Mouse (Mus musculus): ENCODE measurements at regions not wholly inside any gene's neighbourhood (a gene's known extent, or its start where the extent isn't known, plus 50 kb on each side); places are given as distances from the start of the nearest gene placed in this dataset.

- DNase-seq (ENCODE audit: inconsistent age in 2 of 2, low spot score in 1 of 2): no peak
Measured at GRCm38 (mm10) chr11:8148485-8148825, 515.9 kb downstream of the Tns3 start.

GRCm38 (mm10) chr11:8147790-8148484 lies 516.4 kb downstream of the Tns3 start:
- no peak for DNase-seq (ENCODE audit: inconsistent age in 2 of 2, low spot score in 1 of 2)

GRCm38 (mm10) chr11:8137366-8137765 lies 527.0 kb downstream of the Tns3 start:
- DNase-seq (ENCODE audit: inconsistent age in 2 of 2, low spot score in 1 of 2): peak in 1 of 2 experiments; percentile 60

GRCm38 (mm10) chr11:8136666-8137065 lies 527.7 kb downstream of the Tns3 start:
- no peak for DNase-seq (ENCODE audit: inconsistent age in 2 of 2, low spot score in 1 of 2)

- no peak for DNase-seq (ENCODE audit: inconsistent age in 2 of 2, low spot score in 1 of 2)
Measured at GRCm38 (mm10) chr11:8109286-8109685, 555.0 kb downstream of the Tns3 start.

GRCm38 (mm10) chr11:8101091-8101490 lies 563.2 kb downstream of the Tns3 start:
- no peak for DNase-seq (ENCODE audit: inconsistent age in 2 of 2, low spot score in 1 of 2)

- DNase-seq (ENCODE audit: inconsistent age in 2 of 2, low spot score in 1 of 2): no peak
Measured at GRCm38 (mm10) chr11:8084328-8084727, 580.0 kb downstream of the Tns3 start.

GRCm38 (mm10) chr11:8082811-8083210 lies 581.5 kb downstream of the Tns3 start:
- DNase-seq (ENCODE audit: inconsistent age in 2 of 2, low spot score in 1 of 2): no peak

- DNase-seq (ENCODE audit: inconsistent age in 2 of 2, low spot score in 1 of 2): no peak
Measured at GRCm38 (mm10) chr11:8073321-8073720, 591.0 kb downstream of the Tns3 start.

GRCm38 (mm10) chr11:8068873-8069272 lies 595.5 kb downstream of the Tns3 start:
- no peak for DNase-seq (ENCODE audit: inconsistent age in 2 of 2, low spot score in 1 of 2)

- no peak for DNase-seq (ENCODE audit: inconsistent age in 2 of 2, low spot score in 1 of 2)
Measured at GRCm38 (mm10) chr11:8067330-8067729, 597.0 kb downstream of the Tns3 start.

GRCm38 (mm10) chr11:8065811-8066210 lies 598.5 kb downstream of the Tns3 start:
- no peak for DNase-seq (ENCODE audit: inconsistent age in 2 of 2, low spot score in 1 of 2)

- DNase-seq (ENCODE audit: inconsistent age in 2 of 2, low spot score in 1 of 2): no peak
Measured at GRCm38 (mm10) chr11:8065086-8065485, 599.2 kb downstream of the Tns3 start.

- DNase-seq (ENCODE audit: inconsistent age in 2 of 2, low spot score in 1 of 2): no peak
Measured at GRCm38 (mm10) chr11:8061989-8062388, 602.3 kb downstream of the Tns3 start.

- DNase-seq (ENCODE audit: inconsistent age in 2 of 2, low spot score in 1 of 2): no peak
Measured at GRCm38 (mm10) chr11:8061573-8061972, 602.8 kb downstream of the Tns3 start.

- DNase-seq (ENCODE audit: inconsistent age in 2 of 2, low spot score in 1 of 2): no peak
Measured at GRCm38 (mm10) chr11:8051499-8051898, 612.8 kb downstream of the Tns3 start.

GRCm38 (mm10) chr11:8045086-8045485 lies 619.2 kb downstream of the Tns3 start:
- no peak for DNase-seq (ENCODE audit: inconsistent age in 2 of 2, low spot score in 1 of 2)

GRCm38 (mm10) chr11:8030119-8030518 lies 634.2 kb downstream of the Tns3 start:
- DNase-seq (ENCODE audit: inconsistent age in 2 of 2, low spot score in 1 of 2): no peak

GRCm38 (mm10) chr11:8007801-8008200 lies 656.5 kb downstream of the Tns3 start:
- no peak for DNase-seq (ENCODE audit: inconsistent age in 2 of 2, low spot score in 1 of 2)

- no peak for DNase-seq (ENCODE audit: inconsistent age in 2 of 2, low spot score in 1 of 2)
Measured at GRCm38 (mm10) chr11:7981031-7981430, 683.3 kb downstream of the Tns3 start.

GRCm38 (mm10) chr11:7975845-7976244 lies 688.5 kb downstream of the Tns3 start:
- no peak for DNase-seq (ENCODE audit: inconsistent age in 2 of 2, low spot score in 1 of 2)

GRCm38 (mm10) chr11:7949931-7950330 lies 714.4 kb downstream of the Tns3 start:
- no peak for DNase-seq (ENCODE audit: inconsistent age in 2 of 2, low spot score in 1 of 2)

GRCm38 (mm10) chr11:7949201-7949875 lies 715.0 kb downstream of the Tns3 start:
- no peak for DNase-seq (ENCODE audit: inconsistent age in 2 of 2, low spot score in 1 of 2)
